Mouse (Mus musculus) lung, postnatal 10 days (tissue): ENCODE measurements around the gene Dnmt3a.
A peak's percentile ranks its signal among the peaks of the same experiment; 100 is the strongest.

ENCODE experiments used
- DNase-seq: peaks from one replicate; pipeline ENCODE4 v3.0.0; 2021

Gene Dnmt3a

DNA sequence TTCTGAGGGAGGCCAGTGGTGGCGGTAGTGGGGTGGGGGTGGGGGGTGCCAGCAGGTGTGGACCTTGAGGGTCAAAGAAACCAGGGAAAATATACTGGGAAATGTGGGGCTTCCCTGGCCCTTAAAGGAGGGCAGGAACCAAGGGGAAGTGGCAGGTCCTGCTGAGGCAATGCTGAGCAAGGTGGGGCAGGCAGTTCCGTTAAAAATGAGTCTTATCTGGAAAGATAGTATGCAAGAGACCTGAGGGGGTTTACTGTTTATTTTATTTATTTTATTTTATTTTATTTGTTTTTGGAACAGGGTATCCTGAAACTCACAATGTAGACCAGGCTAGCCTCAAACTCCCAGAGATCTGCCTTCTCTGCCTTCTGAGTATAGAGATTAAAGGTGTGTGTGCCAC, 50.9 kb downstream of the Dnmt3a start:
- DNase-seq: no peak

DNA sequence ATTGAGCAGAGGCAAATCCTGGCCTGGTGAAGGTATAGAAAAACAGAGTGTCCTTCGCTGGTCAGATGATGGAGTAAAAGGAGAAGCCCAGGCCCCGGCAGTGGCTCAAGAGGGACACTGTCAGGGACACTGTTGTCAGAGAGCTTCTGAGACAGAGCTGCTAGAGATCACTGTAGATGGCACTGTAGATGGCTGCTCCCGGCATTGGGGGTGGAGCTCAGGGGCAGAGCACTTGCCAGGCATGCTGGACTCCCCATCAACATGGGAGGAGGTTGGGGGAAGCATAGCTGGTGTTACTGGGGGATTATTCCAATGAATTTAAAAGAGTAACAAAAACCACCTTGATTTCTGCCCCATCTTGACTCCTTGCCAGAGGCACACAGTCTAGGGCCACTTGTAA, 51.4 kb downstream of the Dnmt3a start:
- DNase-seq: no peak

DNA sequence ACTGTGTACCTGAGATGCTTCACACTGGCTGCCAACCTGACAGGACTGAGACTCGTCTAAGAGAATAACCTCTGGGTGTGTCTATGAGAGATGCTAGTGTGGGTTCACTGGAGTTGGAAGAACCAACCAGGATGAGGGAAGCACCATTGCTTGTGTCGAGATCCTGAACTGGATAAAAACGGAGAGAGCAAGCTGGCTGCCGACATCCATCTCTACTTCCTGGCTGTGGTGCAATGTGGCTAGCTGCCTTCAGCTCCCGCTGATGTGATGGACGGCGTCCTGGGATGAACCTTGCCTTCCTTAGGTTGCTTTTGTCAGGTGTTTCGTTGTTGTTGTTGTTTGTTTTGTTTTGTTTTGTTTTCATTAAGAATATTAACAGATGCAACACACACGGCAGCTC, 52.0 kb downstream of the Dnmt3a start:
- DNase-seq: no peak

DNA sequence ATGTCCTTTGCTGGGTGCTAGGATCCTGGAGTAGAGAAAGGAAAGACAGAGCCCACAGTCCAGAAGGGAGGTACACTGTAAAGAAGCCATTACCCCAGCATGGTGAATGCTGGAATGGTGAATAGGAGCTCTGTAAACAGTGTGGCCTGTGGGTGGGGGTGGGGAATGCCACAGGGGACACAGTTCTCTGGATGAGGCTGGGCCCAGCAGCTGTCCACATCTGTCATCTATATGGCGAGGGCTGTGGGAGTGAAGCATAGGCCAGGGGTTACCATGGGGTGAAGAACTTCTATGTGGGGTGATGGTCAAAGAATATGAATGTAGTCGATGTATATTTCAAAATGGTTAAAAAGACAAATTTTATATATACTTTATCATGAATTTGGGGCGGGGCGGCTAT, 52.9 kb downstream of the Dnmt3a start:
- DNase-seq: no peak

DNA sequence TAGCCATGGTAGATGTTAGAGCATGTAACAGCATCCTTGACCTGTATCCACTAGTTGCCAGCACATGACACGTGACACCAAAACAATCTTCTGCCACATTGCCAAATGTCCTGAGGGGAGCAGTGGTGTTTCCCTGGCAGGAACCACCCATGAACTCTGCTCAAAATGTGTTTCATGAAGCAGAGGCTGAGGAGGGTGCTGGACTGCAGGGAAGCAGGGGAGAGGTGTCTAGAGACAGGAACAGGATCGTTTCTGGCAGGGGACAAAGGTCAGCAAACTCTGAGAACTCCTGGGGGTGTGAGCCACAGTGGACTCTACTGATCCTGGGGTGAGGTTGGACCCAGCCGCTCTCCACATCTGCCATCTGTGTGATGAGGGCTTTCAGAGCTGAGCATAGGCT, 53.7 kb downstream of the Dnmt3a start:
- DNase-seq: peak; percentile 50

DNA sequence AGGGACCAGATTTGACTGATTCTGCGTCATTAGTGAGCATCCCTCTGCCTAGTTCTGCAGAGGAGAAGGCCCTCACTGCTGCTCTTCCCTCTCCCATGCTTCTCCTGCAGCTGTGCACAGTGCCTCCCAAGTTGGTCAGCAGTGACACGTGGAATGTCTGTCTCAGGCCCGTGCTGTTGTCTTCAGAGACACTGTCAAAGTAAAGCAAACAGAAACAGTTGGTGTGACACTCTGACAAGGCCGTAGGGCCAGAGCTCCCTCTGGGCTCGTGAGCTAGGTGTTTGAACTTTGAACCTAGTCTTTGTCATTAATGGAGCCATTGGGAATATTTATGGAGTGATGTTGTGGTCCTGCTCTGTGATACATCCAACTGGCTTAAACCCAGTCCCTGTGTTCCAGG, 54.2 kb downstream of the Dnmt3a start:
- DNase-seq: no peak

DNA sequence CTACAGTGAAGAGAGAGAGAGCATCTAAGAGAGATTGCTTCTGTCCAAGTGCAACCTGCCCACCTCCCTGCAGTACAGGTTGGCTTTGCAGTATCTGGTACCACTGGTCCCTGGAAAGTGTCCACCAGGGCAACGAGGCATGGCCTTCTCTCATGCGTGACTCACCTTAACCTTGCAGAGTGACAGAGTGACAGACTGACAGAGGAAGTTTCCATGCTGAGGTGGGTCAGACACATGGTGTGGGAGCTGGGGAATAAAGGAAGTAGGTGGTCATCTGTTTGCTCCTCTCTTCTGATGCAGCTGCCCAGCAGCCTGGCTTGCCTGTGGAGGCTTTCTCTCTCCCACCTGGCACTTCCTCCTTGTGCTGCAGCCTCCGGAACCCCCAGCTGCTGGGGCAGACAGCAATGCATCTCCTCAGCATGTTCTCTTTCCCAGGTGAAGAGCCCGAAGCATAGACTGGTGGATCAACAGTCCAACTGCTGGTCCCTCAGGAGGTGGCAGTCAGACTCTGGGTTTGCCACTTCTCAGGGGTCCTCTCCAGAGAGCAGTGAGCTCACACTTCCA, 55.9 kb downstream of the Dnmt3a start:
- DNase-seq: no peak

DNA sequence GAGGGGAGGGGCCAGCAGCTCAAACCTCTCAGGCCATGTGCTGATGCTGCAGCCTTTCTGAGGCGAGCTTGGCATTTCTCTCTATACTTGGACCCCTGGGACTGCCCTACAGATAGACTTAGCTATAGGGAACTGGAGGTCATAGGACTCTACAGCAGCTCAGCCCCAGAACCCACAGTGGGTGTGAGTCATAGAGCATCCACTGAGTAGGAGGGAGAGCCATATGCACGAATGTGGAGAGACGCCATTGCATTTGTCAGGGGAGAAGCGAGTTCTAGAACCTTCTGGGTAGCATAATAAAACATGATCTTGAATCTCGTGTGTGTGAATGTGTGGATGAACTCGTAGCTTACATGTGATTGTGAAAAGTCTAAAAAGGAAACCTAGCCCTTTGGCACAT, 56.4 kb downstream of the Dnmt3a start:
- DNase-seq: no peak

DNA sequence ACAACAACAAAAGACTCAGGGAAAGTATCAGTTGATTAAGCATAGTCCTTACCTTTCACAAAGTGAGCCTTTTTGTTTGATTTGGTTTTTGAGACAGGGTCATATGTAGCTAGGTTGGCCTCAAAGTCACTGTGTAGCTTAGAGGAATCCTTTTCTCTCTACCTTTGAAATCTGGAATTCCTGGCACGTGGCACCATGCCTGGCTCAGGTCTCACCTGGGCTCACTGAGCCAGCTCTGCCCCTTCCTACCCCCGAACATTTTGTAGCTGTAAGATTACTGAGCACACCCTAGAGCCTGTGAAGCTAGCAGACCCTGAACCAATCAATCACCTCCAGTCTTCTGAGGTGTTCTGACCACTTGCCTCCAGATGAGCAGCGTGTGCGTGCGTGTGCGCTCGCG, 58.4 kb downstream of the Dnmt3a start:
- no peak for DNase-seq

DNA sequence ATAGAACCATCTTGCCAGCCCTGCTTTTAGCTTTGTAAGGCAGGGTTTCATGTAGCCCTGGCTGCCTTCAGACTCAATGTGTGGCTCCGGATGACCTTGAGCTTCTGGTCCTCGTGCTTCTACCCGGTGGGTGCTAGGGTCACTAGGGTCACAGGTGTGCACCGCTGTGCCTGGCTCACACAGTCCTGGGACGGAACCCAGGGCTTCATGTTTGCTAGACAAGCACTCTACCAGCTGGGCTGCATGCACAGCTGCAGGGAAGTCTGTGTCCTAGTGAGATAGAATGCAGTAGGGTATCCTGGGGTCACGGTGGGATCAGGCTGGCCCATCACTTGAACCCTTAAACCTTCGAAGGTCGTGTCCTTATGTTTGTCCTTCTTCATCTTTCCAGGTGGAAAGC, 59.8 kb downstream of the Dnmt3a start:
- no peak for DNase-seq

DNA sequence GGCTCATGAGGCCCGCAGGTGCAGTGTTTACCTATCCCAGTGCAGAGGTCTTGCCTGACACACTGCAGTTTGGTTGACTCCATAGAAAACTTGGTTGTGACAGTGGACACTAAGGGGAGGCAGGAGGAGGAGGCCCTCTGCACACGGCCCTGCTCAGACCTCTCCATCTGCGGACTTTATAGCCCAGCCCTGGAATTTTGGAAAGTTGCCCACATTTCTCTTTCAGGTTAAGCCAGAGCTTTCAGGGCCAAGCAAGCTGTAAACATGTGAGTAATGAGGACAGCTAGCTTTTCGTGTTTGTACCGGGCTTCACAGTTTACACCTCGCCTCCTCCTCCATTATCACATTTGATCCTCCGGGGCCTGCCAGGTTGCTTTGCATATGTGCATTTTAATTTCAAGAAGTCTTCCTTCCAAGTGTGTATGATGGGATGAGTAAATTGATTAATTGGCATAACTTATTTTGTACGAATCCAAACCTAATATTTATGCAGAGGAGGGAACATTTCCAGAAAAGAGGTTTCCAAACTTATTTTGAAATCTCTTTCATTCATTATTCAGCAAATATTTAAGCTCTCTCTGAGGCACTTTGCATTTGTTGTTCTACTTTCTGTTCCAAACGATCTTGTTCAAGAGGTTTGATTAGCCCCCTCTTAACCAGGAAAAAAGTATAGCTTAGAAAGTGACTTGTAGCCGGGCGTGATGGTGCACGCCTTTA, 61.0 kb downstream of the Dnmt3a start:
- DNase-seq: peak; percentile 70

DNA sequence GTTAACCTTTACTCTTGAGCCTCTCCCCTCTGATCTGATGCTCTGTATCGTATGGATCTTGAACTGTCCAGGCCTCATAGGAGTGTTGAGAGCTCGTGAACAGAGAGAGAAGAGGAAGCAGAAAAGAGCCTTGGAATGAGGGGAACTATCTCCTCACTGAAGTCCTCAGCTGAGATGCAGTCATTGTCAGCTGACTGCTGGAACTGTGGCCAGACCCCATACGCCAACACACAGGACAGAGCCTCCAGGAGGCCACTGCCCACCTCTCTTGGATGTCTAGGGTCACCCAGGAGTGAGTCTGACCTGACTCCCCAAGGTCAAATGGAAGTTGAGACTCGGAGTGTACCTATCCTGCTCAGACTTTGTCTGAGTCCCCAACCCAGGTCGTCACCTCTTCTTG, 62.3 kb downstream of the Dnmt3a start:
- no peak for DNase-seq

DNA sequence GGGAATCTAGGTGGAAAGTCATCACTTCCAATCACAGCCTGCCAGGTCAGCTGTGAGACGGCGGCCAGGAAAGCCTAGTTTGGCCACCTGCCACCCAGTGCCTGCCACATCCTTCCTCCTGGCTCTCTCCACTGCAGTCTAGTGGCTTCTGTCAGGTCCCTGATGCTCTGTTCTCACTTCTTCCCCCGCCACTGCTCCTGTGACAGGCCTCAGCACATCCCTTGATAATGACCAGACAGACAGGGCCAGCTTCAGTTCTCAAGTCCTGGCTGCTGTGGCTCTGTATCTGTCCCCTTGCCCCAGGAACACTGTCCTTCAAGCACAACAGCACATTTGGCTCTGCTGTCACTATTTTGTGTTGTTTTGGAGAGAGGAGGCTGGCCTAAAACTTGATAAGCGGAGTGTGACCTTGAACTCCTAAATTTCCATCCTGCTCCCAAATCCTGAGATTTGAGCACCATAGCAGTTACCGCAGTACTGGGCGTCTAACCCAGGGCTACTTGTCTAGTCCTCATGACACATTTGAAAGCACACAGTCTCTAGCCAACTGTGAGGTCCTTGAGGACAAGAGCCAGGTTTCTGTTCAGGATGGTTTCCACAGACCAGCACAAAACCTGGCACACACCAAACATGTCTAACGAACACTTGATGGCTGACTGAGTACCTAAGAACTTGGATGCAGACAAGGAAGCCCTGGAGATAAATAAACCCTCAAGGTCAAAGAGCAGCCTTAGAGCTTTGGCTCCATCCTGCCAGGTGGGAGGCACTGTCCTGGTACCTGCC, 63.1 kb downstream of the Dnmt3a start:
- DNase-seq: peak; percentile 54

DNA sequence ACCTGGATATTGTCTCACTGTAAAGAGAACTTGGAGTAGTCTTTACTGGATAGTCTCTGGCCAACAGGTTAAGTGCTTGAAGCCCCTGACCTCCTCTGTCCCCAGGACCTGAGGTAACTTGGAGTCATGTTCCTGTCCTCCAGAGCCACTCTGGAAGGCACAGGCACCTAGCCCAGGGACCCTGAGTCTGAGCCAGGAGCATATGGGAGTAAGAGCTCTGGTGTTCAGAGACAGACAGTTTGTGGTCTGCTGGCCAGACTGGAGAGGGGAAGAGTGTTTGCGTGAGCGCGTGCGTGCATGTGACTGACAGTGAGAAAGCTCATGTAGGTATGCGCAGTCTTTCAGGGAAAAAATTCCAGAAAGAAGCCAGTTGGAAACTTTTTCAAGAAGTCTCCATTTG, 64.2 kb downstream of the Dnmt3a start:
- DNase-seq: no peak

DNA sequence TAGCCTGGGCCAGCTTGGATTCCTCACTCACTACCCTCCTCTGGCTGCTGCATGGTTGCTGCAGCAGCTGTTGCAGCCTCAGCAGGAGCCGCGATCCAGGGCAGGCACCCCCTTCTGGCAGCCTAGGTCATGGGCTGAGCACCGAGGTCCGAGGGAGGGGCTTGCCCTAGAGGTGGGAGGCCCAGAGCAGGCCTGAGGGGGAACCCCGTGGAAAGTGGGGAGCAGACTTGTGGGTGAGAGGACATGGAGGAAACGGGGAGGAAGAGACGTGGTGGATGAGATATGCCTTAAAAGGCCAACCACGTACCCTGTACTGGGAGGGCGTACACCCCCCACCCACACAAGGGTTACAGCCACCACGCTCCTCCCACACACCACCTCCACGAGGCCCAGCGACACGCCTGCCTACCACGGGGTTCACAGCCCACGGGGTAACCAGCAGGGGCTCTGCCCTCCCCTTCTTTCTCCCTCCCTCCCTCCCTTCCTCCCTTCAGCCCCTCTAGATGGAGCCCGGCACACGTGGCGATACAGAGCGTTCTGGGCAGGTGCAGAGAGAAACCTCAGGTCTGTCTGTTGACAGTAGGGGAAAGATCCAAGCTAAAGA, 65.2 kb downstream of the Dnmt3a start:
- DNase-seq: peak; percentile 46

DNA sequence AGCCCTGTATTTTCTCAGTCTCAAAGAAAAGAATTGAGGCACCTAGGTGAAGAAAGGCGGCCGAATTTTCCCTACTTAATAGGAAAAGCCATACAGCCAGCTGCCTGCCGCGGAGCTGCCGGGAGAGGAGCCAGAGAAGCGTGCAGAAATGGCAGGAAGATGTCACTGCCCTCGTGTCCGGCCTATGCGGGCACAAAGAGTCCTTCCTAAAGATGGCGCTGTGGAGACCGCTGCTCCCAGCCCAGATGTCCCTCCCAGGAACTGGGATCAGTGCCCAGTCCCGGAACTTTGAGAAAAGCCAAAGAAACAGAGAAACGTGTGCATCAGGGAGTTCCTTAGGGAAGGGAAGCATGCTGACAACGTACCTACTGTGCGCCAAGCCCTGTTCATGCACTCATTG, 65.8 kb downstream of the Dnmt3a start:
- DNase-seq: peak; percentile 95

DNA sequence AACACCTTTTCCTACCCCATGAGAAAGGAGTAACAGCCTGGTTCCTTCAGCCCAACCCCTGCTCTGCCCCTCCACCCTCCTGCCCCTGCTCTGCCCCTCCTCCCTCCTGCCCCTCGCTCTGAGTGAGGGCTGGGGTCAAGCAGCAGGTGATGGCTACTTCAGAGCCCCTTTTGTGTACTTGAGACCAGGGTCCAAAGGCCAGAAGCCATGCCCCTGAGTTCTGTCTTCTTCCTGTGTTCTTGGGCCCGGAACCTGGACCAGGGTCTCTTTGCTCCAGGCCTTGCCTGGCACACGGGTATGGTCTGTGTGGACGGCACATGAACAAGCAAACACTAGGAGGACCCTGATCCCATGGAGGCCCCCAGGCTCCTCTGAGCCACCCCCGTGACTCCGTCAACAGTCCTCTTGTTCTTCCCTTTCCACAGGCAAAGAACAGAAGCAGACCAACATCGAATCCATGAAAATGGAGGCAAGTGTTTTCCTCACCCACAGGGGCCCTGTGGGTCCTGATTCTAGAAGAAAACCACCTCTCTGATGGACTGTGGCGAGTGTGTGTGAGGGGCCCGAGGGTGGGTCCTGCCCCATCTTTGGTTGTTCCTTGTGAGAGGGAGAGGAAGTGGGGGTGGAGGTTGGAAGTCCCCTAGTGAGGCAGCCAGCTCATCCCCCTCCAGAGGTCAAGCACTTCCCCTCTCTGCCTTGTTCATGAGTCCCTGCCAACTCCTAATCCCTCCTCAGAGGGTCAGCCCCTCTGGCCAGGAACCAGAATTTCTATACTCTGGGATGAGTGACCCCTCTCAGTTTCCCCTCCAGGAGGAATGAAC, 66.8 kb downstream of the Dnmt3a start:
- no peak for DNase-seq

DNA sequence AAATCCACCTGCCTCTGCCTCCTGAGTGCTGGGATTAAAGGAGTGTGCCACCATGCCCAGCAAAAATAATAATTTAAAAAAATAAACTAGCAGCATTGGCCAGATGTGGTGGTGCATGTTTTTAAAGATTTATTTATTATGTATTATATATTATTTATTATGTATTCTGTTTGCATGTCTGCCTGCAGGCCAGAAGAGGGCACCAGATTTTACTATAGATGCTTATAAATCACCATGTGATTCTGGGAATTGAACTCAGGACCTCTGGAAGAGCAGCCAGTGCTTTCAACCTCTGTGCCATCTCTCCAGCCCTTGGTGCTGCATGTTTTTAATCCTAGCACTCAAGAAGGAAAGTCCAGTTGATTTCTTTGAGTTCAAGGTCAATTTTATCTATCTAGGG, 69.7 kb downstream of the Dnmt3a start:
- DNase-seq: no peak

DNA sequence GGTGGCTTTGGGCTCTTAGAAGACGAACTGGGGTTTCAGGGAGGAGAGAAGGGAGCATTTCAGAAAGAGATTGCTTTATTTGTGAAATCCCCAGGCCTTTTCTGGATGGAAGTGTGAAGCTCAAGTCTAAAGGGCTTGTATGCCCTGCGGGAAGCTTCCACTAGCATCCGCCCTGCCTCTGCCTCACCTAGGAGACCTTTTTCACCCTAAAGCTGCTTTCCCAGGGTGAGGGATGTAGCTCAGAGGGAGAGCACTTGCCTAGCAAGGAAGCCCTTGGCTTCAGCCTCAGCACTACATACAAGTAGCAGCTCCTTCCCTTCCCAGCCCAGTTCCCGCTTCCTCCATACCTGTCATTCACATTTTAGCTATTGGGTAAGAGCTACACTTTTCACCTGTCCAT, 71.6 kb downstream of the Dnmt3a start:
- DNase-seq: no peak

DNA sequence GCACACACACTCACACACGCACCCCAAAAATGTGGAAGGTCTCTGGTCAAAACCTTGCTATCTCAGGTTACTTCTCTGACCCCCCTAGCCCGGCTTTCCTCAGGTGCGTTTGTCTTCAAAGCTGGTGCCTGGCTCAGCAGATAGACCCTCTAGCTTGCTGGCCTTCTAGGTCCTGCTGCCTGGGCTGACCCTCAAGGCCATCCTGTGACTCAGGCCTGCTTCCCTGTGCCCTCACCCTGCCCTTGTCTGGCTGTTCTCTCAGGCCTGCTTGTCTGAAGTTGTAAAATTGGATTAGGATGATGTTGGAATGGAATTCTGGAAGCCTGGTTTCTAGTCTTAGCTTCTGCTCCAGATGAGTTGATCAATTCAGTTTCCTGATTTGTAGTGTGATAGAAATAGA, 75.7 kb downstream of the Dnmt3a start:
- no peak for DNase-seq

DNA sequence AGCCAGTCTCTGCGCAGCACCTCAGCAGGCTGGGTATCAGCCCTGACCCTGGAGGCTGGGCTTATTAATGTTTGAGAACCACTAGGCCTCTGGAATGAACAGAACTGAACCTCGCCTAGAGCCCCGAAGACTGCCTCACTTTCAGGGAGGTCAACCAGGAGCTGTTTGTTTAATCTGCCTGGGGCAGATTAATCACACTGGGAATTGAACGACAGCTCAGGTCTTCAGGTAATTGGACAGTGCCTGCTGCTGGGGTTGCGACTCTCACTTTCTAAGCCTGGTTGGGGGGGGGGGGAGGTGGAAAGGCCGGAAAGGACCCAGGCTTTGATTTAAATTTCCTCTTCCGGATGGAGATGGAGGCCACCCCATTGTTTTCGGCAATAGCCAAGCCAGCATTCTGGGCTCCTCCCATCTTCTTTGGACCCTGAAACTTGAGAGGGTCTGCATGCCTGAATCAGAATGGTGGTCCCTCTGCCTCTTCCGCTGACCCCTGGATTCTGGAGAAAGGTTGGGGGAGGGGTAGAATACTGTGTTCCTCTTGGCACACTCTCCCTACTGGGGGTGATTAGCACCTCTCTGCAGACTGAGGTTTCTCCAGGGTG, 79.2 kb downstream of the Dnmt3a start:
- DNase-seq: no peak

DNA sequence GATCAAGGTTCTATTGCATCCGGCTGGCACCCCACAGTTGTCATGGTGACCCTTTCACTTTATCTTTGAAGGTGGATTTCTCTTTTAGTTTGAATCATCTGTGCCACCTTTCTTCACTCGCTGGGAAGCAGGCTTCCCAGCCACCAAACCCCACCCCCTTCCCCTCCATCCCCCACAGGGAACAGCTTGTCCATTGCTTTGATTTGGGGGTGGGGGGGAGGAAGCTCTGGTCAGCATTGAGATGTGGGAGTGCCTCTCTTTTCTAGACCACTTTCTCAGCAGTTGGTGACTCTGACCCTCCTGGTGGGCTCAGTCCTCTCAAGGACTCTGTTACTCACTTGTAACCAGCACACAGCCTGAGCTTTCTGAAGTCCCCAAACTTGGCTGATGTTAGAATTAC, 80.8 kb downstream of the Dnmt3a start:
- DNase-seq: no peak
